Mouse (Mus musculus) urinary bladder, adult 2 months (tissue): ENCODE measurements around the gene Zdhhc13. TPM values are rescaled to one million over a fixed set of nuclear protein-coding genes. Genes with fewer than 3 reads are reported as not detected.

Experiments
- DNase-seq: peaks from one replicate; pipeline ENCODE4 v3.0.0; 2022; ENCODE audit warnings: low spot score
- polyA plus RNA-seq: library from polyadenylated mRNA; depleted of rRNA; stranded (reverse); fragments of >200 nt; gene quantifications from 2 replicates; pipeline ENCODE4 v1.2.3, GENCODE M21; 2012

The Zdhhc13 gene
- polyA plus RNA-seq, 1 experiment, result 49.5 TPM

DNA sequence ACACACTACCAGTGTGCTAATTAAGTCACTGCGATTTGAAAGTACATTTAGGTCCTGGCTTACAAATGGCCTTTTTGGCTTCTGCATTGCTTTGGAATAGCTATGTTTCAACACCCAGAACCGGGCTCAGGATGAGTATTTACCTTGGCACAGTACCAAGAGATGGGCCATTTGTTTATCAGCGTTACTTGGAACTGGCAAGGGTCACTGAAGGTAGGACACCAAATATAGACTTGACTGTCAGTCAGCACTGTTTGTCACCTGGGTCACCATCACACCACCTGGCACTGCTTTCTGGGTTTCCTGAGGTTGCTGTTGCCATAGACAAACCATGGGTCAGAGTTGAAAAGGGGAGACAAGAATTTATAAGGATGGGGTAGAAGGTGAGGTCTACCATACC is 53.5 kb downstream of the Zdhhc13 start:
- DNase-seq, result no peak

DNA sequence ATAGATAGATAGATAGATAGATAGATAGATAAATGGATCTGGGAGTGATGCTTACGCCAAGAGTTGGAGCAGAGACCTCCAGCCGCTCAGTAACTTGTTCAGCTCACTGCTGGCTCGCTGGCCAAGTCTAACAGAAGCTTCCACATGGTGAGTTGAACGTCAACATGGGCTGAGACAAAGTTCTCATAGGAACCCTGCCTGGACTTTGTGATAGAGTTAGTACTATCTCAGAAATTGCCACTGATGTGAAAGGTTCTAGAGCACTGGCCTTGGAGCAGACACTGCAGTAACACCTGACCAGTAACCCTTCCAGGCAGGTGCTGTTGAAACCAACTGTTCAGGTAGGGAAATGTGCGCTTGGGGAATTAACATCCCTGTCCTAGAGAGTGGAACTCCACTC is 54.7 kb downstream of the Zdhhc13 start:
- DNase-seq, result no peak

DNA sequence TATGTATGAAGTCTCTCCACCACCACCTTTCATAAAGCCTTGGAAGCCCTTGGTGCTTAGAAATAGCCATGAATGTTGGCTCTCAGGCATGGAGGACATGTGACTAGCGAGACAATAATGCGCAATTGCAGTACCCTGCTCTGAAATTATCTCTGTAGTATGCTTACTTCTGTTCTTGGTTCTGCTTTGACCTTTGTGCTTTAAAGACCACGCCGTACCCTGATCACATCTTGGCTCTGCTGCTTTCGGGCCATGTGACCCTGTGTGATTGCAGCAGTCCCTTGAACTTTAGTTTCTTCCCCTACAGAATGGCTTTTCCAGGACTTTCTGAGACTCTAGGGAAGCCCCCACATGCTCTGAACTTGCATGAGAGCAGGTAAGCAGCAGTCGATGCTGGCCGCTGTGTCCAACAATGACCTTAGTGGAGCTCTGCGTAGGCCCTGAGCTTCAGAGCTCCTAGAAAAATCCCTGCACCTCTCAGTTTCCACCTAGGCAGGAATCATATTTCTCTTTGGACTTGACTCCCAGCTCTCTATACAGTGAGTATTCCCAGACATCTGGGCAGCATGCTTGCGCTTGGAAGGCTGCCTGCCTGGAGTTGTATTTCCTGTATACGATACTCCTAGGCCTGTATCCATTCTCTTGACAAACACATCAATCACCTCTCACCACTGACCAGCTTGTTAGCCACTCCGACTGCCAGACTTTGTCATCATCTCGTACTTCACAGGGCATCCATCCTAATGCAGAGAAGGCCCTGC is 56.6 kb downstream of the Zdhhc13 start:
- no peak for DNase-seq

DNA sequence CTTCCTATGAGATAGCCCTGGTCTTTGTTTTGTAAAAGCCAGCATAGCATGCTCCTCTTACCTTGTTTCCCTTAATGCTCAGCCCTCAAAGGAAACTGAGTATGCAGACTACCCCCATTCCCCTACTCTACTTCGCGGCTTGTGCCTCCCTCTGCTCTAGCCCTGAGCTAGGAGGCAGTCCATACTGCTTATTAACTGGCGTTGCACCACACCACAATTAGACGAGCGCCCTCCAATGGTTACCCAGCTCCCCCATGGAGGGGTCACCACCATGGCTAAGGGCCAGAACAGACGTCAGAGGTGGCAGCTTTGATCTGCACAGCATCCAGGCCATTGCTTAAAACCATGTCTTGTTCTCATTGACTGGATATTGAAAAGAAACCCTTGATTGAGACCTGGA is 58.0 kb downstream of the Zdhhc13 start:
- no peak for DNase-seq

DNA sequence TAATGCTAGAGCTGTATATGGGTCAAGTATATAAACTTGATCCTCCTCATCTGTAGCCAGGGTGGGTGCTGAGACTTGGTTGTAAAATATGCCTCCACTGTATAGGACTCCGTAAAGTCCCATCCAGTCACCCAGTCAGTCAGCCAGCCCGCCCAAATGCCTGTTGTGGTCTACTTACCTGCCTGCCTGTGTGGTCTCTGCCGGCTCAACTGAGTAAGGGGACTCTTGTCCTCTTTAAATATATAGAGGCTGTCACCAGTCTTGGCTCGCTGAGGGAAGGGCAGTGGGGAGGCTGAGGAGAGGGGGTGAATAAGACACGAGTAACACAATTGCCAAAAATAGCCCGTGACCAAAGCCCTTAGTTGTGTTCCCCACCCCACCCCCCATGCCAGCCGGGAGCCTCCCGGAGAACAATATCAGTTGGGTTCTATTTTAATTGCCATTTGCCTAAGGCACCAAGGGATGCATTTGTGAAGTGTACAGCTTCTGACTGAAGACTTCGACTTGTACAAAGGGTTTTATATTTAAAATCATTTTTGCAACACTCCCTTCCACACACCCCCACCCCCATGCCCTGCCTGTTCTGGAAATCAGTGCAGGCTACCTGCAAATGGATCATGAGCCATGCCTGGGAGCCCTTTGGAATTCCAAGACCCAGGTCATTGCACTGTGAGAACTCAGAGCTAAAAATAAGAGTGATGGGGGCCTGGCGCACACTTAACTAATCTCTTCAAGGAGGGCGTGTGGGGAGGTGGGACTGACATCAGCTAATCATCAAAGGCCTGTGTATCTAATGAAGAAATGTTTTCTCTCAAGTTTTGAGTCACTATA is 59.2 kb downstream of the Zdhhc13 start, which contains the start of gene Csrp3:
Gene Csrp3, minus strand, starts transcription at position 214 of the 831 bp plus-strand sequence.
- DNase-seq, result no peak

DNA sequence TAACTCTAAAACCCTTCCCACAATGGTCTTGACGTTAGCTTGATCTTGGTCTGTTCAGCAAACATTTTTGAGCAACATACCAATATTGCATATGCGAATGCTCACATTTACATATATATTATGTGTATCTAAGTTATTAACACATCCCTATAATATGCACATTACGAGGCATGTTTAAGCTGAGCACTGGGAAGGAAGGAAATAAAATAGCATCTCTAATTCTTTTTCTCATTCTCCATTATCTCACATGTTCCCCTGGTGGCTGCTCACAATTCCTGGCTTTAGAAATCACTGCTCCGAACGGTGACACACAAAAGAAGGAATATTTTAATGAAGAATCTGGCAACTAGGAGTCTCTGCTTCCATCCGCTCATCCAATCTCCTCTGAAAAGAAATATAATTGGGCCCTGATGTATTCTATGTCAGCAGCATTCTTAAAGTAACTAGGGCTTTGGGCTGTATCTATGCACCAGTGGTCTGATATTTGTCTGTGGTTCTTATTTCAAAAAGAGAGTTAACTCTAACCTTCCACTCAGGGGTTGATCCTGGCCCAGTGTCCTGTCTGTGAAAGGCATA is 62.8 kb downstream of the Zdhhc13 start:
- no peak for DNase-seq

DNA sequence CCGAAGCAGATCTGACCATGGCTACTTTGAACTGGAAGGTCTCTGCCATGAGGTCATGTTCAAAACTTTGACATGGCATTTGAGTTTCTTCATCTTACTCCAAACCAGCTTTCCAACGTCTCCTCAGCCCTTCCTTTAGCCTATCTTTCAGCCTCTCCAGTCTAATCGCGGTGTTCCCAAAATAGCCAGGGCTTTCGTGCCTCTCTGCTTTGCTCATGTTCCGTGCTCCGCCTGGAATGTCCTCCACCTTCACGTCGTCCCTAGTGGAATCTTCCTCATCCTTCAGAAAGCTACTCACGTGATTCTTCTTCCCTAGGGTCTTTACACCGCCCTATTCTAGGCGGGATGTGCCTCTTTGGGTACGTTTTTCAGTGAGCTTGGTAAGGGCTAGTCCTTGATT is 64.7 kb downstream of the Zdhhc13 start:
- no peak for DNase-seq

DNA sequence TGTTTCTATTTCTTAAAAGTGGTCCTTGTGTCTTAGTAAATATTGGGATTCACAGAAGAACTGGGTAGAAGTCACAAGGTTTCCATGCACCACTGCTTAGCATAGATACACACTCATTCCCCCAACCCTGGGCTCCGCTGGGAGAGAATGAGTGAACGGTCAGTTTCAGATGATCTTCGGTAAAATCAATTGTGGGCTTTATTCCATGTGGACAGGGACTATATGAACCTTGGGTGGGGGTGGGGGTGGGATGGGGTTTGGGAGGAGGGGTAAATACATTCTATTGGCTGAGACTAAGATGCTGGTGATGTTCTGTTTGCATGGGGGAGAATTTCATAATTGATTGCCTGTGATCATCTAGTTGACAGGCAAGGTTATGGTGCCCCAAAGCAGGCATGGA is 66.7 kb downstream of the Zdhhc13 start:
- DNase-seq, result no peak

DNA sequence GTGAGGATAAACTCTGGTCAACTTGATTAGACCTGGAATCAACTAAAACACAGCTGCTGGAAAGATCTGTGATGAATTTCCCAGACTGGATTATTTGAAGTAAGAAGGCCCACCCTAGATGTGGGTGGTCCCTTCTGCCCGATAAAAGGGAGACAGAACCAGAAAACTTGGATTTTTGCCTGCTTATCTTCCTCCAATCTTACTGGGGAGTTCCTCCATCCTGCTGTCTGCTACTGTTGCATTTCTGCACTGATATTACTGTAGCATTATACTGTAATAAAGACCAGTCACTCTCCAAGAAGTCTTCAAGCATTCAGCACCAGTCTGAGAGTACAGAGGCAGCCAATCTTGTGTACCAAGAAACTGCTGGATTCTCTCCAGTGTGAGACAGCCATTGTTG is 69.5 kb downstream of the Zdhhc13 start:
- DNase-seq, result no peak

DNA sequence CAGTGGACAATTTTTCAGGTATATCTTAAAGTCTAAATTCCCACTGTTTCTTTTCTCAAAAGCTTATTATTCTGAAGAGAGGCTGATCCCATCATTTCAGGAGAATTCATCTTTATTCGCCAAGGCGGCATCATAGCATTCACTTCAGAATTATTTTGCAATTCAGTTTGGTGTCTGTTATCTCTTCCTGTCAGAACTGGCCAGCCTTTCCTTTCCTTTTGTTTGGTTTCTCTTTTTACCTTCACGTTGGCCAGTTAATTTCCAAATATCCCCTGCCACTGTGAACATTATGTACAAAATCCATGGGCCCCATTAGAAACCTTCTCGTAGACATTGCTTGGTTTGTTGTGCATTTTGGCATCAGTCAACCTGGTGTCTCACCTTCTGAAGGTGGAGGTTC is 70.6 kb downstream of the Zdhhc13 start:
- no peak for DNase-seq

DNA sequence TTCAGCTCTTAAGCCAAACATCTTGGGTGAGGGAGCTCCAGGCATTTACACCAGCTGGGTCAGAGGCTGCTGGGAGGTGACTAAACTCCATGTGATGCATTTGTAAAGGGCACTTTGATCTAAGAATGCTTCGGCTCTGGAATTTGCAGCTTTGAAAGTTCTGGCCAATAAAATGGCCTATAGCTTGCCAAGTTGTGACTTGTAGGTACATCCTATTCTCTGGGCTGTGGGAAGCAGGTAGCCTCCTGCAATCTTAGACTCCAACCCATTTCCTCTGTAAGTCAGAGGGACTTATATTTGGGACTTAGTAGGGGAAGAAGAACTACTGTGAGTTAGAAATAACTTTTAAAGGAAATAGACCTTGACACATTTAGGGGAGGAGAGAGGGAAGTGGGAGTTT is 72.1 kb downstream of the Zdhhc13 start:
- no peak for DNase-seq

DNA sequence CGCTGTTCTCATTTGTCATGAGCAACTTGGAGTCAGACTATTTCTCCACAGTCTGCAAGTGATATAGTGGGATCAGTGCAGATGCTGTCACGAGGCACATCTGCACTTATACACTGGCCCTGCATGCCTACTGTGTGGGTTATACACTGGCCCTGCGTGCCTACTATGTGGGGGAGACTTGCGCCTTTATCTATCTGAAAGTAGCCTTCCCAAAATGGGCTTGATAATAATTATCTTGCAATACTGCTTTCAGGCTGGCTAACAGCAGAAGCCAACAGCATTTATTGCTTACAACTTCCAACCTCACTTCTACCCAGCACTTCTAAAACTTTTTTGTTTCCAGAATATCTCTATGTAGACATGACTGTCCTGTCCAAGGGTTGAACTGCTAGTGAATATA is 73.0 kb downstream of the Zdhhc13 start:
- DNase-seq, result no peak

DNA sequence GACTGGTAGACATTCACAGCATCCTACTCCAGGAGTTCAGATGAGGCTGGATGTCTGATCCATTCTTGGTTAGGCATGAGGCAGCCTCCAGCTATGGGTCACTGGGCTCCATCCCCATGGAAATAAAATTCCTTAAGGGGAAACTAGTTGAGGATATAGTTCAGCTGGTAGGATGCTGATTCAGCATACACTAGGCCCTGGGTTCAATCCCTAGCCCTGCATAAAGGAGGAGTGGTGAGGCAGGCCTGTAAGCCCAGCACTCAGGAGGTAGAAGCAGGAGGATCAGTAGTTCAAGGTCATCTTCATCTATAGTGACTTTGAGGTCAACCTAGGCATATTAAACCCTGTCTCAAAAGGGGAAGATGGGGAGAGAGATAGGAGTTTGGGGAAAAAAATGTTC is 75.4 kb downstream of the Zdhhc13 start:
- DNase-seq, result no peak

DNA sequence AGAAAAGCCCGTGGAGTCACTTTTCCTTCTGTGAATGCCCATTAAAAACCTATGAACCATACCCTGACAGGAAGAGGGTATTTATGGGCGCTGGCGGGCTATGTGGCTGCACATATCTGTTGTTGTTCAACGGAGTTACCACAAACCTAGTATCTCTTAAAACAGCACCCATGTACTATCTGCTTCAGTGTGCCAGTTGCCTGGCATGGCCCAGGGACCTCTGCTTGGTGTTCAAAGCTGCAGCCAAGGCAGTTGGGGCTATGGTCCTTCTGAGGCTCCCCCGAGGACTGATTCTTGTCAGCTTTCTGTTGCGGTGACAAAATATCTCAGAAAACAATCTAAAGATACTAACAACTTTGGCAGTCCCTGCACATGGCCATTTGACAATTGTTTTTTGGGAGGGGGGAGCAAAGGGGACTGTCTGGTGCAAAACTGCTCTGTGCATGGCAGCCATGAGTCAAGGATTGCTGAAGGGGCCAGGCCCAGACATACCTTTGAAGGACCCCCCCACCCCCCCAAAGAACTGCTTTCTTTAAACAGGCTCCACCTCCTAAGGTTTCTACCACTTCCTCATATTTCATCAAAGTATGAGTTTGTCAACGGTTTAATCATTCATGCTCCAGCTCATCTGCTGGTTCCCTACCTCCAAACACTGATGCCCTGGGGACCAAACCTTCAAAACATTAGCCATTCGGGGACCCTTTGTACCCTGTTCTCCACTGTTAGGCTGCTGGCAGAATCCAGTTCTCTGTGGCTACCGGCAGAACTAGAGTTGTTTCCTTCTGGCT is 76.1 kb downstream of the Zdhhc13 start:
- no peak for DNase-seq

DNA sequence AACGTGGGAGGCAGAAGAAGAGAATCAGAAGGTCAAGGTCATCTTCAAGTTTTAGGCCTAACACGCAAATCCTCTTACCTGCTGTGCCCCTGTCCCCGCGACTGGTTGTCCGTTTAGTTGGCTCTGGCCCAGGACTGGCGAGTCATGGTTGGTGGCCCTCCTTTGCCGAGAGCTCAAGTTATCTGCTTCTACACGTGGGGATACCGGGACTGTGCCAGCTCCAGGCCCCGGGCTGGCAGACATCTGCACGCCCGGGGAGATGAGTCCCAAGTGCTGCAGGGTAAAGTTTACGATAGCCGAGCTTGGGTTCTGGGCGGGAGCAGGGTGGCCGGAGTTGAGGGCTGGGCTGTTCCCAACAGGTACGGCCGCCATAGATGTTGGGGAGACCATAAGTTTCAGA is 78.8 kb downstream of the Zdhhc13 start:
- DNase-seq, result no peak

DNA sequence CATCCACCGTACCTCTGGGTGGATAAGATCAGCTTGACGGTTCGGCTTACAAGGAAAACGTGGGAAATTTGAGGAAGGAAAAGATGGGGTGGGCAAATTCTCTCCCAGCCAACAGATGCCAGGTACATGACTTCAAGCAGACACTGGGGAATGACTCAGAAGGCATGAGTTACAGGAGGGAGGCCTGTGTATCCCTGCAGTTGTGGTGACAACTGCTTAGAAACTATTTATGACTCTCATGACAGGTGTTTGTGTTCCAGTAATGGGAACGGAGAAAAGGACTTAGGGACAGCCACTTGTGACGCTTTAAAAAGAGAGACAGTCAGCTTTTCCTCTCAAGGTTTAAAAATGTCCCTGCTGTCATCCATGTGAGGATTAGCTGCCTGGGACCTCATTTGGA is 81.3 kb downstream of the Zdhhc13 start:
- no peak for DNase-seq

DNA sequence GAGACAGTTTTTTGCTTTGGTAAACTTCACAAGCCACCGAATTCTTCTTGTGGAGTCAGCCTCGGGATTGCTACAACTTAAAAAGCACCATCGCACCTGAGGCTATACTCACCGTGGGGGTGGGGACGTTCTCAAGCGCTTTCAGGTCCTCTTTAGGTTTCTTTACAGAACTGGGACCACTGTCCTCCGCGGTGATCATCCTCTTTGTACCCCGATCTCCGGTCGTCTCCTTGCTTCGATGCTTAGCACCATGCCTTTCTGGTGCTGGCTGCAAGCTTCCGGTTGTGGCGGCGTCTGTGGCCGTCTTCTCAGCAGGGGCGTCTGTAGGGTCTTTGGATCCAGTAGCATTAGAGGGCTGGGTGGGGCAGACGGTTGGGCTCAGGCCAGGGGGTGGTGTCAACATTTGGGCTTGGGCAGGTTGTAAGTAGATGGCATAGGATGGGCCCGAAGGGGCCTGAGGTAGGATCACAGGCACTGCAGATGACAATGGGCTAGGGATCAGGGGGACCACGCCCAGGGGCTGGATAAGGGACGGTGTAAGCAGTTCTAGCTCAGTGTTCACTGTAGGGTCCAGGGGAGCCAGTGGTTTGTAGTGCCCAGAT is 81.9 kb downstream of the Zdhhc13 start:
- DNase-seq, result no peak

DNA sequence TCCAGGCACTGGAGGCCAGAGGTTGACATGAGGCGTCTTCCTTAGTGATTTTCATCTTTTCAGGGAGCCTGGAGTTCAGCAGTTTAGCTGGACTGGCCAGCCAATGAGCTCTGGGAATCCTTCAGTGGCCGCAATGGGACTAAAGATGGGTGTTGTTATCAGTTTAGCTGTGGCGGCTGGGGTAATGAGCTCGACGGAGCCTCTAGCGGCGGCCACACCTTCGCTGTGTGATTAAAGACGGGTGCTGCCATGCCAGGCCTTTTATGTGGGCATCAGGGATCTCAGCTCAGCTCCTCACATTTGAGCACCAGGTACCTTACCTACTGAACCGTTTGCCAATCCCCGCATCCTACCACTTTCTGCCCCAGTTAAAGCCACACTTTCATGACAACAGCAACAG is 82.5 kb downstream of the Zdhhc13 start:
- no peak for DNase-seq

DNA sequence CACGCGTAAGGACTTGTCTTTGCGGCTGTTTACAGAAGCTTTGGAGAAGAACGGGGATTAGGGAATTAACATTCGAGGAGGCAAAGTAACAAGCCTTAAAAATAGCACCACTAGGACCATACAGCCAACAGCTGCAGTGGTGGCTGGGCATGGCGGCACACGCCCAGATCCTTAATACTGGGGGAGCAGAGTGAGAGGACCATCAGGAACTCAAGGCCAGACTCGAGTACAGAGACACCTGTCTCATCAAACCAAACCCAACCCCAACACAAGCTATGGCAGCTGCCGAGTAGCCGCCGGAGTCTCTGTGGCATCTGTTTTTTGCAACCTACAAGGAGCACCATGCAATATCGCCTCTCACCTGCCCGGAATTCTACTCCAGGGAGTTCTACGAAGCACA is 86.3 kb downstream of the Zdhhc13 start:
- DNase-seq, result no peak

DNA sequence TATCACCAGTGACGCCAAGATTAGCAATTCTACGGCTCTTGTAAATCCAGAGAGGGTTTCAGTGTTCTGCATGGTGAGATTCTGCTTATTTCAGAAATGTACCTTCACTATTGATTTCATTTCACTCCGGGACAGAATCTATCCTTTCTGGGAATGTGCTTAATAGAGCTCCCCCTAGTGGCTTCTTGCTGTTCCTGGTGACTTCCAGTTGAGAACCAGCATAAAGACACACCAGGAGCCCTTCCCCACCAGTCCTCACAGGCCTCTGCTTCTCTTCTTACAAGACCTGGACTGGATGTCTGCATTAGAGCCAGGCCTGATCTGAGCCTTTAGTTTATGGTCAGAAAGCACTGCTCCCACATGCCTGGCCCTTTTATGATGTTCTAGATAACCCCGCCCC is 87.7 kb downstream of the Zdhhc13 start:
- no peak for DNase-seq
